Mouse (Mus musculus): ENCODE measurements around the gene Il7r. TPM values are rescaled to one million over a fixed set of nuclear protein-coding genes. Genes with fewer than 3 reads are reported as not detected.

Gene Il7r
- polyA plus RNA-seq, 1 experiment from 2014 or later: 0.24 TPM

DNA sequence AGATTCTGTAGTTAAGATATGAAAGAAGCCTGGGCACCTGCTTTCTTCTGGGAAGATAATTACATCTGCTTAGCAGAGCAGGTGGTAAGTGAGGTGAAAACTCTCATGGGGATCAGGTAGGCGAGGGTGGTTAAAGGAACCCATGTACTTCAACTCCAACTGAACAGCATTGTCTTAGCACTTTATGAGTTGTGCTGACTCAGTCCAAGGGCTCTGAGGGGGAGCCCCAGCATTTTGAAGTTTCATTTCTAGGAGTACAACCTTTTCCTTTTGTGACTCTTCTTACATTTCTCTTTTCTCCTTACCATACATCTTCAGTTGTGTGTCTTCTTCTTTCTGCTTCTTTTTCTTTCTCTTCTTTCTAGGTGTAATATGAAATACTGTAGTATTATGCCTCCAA lies 5.2 kb upstream of the Il7r start:
- no peak overlapping the region for H3K9ac ChIP-seq (replicated peaks; ENCODE audit: low read length)
- H3K4me1 ChIP-seq (ENCODE audit: insufficient read depth, low read length): no peaks in the 10 kb centered on the region
- H3K36me3 ChIP-seq (ENCODE audit: insufficient read depth, low read length): no peaks in the 10 kb centered on the region
- 87% methylated on average over 1 of the region's 1 CpGs for WGBS
- H3K27ac ChIP-seq (ENCODE audit: low read length): no peak overlapping the region
- H3K4me3 ChIP-seq (ENCODE audit: low read length): no peak overlapping the region
- ATAC-seq (ENCODE audit: low FRiP score, low TSS enrichment): no peak
- no peaks in the 10 kb centered on the region for H3K9me3 ChIP-seq (ENCODE audit: low read length)
- no peak overlapping the region for H3K4me2 ChIP-seq (replicated peaks; ENCODE audit: low read depth, low read length)
- H3K27me3 ChIP-seq (ENCODE audit: insufficient read depth, low read length): no peaks in the 10 kb centered on the region

DNA sequence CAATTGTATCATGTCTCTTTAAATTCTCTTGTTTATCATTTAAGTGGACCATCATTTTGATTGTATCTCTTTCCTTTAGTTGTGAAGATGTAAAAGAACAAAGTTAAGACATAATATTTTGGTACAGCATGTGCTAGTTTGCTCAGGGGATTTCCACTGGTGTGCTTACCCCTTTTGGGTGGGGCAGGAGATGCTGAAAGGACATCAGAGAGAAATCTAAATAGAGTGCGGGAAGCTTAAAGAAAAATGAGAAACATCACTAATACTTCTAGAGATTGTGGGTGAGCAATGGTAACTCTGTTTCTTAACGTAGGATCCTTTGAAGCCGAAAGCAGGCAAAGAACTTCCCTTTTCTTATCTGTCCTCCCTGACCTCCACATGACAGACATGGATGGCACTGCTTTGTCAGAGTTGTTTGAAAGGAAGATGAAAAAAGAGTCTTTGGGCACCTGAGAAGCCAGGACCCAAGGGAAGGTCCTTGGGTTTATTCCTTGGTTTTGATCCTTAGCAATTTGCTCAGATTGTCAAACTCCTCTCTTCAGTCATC lies 3.5 kb upstream of the Il7r start:
- no peak for ATAC-seq (ENCODE audit: low FRiP score, low TSS enrichment)

DNA sequence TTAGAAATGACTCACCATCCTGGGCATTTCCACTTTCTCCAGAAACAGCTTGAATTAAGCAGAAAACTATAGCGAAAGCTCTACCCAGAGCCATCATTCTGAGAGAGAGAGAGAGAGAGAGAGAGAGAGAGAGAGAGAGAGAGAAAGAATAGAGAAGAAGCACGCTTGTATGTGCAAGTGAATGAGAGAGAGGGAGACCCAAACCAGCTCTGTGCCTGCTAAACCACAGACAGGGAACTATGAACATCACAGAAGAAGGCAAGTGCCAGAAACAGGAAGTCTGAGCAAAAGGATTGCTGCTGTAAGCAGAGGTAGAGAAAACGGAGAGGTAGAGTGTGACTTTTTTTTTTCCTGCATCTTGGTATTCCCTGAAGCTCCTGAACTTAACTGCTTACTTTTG lies 330 bp downstream of the Il7r start:
- Histone ChIP-seq H3K4me2 (replicated peaks; ENCODE audit: low read depth, low read length) (no peak overlapping the region), H3K27ac (ENCODE audit: low read length) (no peak overlapping the region), H3K36me3 (ENCODE audit: insufficient read depth, low read length) (no peaks in the 10 kb centered on the region), H3K4me1 (ENCODE audit: insufficient read depth, low read length) (no peaks in the 10 kb centered on the region), H3K9me3 (ENCODE audit: low read length) (no peaks in the 10 kb centered on the region), H3K9ac (replicated peaks; ENCODE audit: low read length) (no peak overlapping the region), H3K4me3 (ENCODE audit: low read length) (no peak overlapping the region), H3K27me3 (ENCODE audit: insufficient read depth, low read length) (no peaks in the 10 kb centered on the region)
- no peak for ATAC-seq (ENCODE audit: low FRiP score, low TSS enrichment)
- WGBS: 74% methylated on average over 3 of the region's 3 CpGs

More for the DNA sequence above, 3.5 kb upstream of the Il7r start:
- Histone ChIP-seq H3K9ac (replicated peaks; ENCODE audit: low read length) (no peak overlapping the region), H3K36me3 (ENCODE audit: insufficient read depth, low read length) (no peaks in the 10 kb centered on the region), H3K4me2 (replicated peaks; ENCODE audit: low read depth, low read length) (no peak overlapping the region), H3K9me3 (ENCODE audit: low read length) (no peaks in the 10 kb centered on the region), H3K27ac (ENCODE audit: low read length) (no peak overlapping the region), H3K4me3 (ENCODE audit: low read length) (no peak overlapping the region), H3K27me3 (ENCODE audit: insufficient read depth, low read length) (no peaks in the 10 kb centered on the region), H3K4me1 (ENCODE audit: insufficient read depth, low read length) (no peaks in the 10 kb centered on the region)
- 80% methylated on average over 3 of the region's 3 CpGs for WGBS

DNA sequence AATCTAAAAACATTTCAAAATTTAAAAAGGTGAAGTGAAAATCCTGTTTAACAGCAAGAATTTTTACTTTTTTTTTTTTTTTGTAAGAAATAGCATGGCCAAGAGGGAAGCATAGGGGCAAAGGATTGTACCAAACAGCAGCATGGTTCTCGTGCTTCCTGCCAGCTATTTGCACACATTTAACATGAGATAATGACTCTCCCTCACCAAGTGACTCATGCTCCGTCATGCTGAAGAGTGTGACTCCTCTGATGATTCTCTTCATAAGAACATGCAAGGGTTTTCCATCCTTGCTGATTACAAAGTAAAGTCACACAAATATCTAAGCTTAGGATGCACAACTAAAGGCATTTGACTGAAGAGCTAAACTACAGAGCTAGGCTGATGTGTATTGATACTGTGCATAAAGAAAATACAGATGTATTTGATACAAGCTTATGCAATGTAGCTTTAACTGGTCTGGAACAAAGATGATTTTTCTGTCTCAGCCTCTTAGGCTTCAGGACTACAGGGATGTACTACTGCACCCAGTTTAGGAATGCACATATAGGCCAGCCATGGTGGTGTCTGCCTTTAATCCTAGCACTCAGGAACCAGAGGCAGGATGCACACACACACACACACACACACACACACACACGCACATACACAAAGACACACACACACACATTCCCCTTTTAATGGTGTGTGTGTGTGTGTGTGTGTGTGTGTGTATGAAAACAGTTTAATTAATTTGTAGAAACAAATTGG lies 1.6 kb downstream of the Il7r start:
- no peaks in the 10 kb centered on the region for H3K27me3 ChIP-seq (ENCODE audit: insufficient read depth, low read length)
- no peak overlapping the region for H3K9ac ChIP-seq (replicated peaks; ENCODE audit: low read length)
- H3K27ac ChIP-seq (ENCODE audit: low read length): no peak overlapping the region
- ATAC-seq (ENCODE audit: low FRiP score, low TSS enrichment): no peak
- no peaks in the 10 kb centered on the region for H3K4me1 ChIP-seq (ENCODE audit: insufficient read depth, low read length)
- WGBS: 79% methylated on average over 3 of the region's 3 CpGs
- H3K4me2 ChIP-seq (replicated peaks; ENCODE audit: low read depth, low read length): no peak overlapping the region
- H3K36me3 ChIP-seq (ENCODE audit: insufficient read depth, low read length): no peaks in the 10 kb centered on the region
- no peaks in the 10 kb centered on the region for H3K9me3 ChIP-seq (ENCODE audit: low read length)
- no peak overlapping the region for H3K4me3 ChIP-seq (ENCODE audit: low read length)

DNA sequence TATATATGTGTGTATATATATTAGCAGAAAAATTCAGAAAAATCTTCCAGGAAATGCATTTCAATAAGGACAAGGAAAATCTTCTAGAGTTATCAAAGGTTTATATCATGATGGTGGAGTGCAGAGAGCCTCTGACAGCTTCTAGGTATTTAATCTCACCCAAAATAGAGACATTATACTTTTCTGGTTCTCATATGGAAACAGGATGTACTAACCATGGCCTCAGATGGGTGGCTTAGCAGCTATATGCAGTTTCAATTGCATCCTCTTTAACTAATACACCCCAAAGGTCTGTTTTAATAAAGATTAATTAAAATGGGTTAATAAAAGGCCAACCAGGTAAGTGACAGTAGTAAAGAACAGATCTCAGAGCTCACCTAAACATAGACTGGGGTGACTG lies 3.6 kb downstream of the Il7r start:
- ATAC-seq (ENCODE audit: low FRiP score, low TSS enrichment): no peak
- Histone ChIP-seq H3K27ac (ENCODE audit: low read length) (no peak overlapping the region), H3K4me3 (ENCODE audit: low read length) (no peak overlapping the region), H3K9me3 (ENCODE audit: low read length) (no peaks in the 10 kb centered on the region), H3K9ac (replicated peaks; ENCODE audit: low read length) (no peak overlapping the region), H3K36me3 (ENCODE audit: insufficient read depth, low read length) (no peaks in the 10 kb centered on the region), H3K4me2 (replicated peaks; ENCODE audit: low read depth, low read length) (no peak overlapping the region), H3K27me3 (ENCODE audit: insufficient read depth, low read length) (no peaks in the 10 kb centered on the region), H3K4me1 (ENCODE audit: insufficient read depth, low read length) (no peaks in the 10 kb centered on the region)

DNA sequence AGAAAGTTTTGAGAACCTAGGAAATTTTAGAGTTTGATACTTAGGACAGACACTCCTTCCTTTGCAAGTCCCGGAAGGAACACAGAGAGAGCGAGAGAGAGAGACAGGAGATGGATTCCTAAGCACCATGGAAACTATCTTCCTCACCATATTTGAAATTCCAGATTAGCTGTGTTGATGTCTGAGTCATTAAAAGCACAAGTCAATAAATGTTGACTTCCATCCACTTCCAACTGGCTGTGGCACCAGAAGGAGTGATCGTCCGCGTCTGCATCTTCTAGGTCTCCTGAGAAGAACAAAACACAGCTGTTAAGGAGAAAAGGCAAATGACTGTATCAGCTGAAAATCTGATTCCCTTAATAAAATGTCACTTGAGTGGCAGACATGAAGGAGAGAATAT lies 5.1 kb downstream of the Il7r start:
- no peak overlapping the region for H3K27ac ChIP-seq (ENCODE audit: low read length)
- ATAC-seq (ENCODE audit: low FRiP score, low TSS enrichment): no peak
- 82% methylated on average over 5 of the region's 5 CpGs for WGBS
- no peak overlapping the region for H3K9ac ChIP-seq (replicated peaks; ENCODE audit: low read length)
- no peak overlapping the region for H3K4me3 ChIP-seq (ENCODE audit: low read length)
- no peaks in the 10 kb centered on the region for H3K27me3 ChIP-seq (ENCODE audit: insufficient read depth, low read length)
- no peaks in the 10 kb centered on the region for H3K9me3 ChIP-seq (ENCODE audit: low read length)
- H3K4me1 ChIP-seq (ENCODE audit: insufficient read depth, low read length): no peaks in the 10 kb centered on the region
- H3K36me3 ChIP-seq (ENCODE audit: insufficient read depth, low read length): no peaks in the 10 kb centered on the region
- no peak overlapping the region for H3K4me2 ChIP-seq (replicated peaks; ENCODE audit: low read depth, low read length)

DNA sequence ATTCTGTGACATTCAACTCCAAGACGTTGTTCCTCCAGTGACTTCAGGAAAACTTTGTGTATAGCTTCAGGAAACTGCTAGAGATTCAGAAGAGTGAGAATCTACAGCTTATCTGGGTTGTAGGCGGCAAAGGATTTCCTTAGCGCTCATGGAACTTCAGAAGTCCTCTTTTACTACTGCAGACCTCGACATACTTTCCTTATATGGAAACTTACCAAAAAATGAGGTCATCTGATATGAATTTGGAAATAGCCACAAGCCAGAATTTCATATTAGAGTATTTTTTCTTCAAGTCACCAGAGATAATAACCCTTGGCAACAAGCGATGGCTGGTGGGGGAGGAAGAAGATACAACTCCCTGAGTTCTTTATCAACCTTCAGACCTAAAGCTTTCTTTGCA lies 6.0 kb downstream of the Il7r start:
- Histone ChIP-seq H3K9me3 (ENCODE audit: low read length) (no peaks in the 10 kb centered on the region), H3K27ac (ENCODE audit: low read length) (no peak overlapping the region), H3K4me3 (ENCODE audit: low read length) (no peak overlapping the region), H3K36me3 (ENCODE audit: insufficient read depth, low read length) (no peaks in the 10 kb centered on the region), H3K9ac (replicated peaks; ENCODE audit: low read length) (no peak overlapping the region), H3K27me3 (ENCODE audit: insufficient read depth, low read length) (no peaks in the 10 kb centered on the region), H3K4me1 (ENCODE audit: insufficient read depth, low read length) (no peaks in the 10 kb centered on the region), H3K4me2 (replicated peaks; ENCODE audit: low read depth, low read length) (no peak overlapping the region)
- ATAC-seq (ENCODE audit: low FRiP score, low TSS enrichment): no peak
- WGBS: 72% methylated on average over 5 of the region's 5 CpGs

DNA sequence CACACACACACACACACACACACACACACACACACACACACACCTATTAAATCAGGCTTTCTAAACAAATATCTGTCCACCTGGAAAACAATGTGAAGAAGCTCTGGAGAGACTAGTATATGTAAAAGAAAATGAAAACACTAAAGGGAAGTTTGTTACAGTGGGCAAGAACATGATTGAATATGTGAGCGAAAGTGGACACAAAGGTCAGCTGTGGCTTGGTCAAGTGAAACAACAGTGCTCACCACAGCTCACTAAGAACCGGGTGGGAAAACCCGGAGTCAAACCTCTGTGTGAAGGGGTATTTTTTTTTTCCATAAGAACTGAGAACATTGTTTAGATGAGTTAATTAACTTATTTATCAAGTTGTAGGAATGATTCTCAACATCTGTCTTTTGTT lies 6.9 kb downstream of the Il7r start:
- Histone ChIP-seq H3K4me1 (ENCODE audit: insufficient read depth, low read length) (no peaks in the 10 kb centered on the region), H3K4me3 (ENCODE audit: low read length) (no peak overlapping the region), H3K27me3 (ENCODE audit: insufficient read depth, low read length) (no peaks in the 10 kb centered on the region), H3K36me3 (ENCODE audit: insufficient read depth, low read length) (no peaks in the 10 kb centered on the region), H3K9ac (replicated peaks; ENCODE audit: low read length) (no peak overlapping the region), H3K4me2 (replicated peaks; ENCODE audit: low read depth, low read length) (no peak overlapping the region), H3K9me3 (ENCODE audit: low read length) (no peaks in the 10 kb centered on the region), H3K27ac (ENCODE audit: low read length) (no peak overlapping the region)
- 60% methylated on average over 3 of the region's 3 CpGs for WGBS
- no peak for ATAC-seq (ENCODE audit: low FRiP score, low TSS enrichment)

DNA sequence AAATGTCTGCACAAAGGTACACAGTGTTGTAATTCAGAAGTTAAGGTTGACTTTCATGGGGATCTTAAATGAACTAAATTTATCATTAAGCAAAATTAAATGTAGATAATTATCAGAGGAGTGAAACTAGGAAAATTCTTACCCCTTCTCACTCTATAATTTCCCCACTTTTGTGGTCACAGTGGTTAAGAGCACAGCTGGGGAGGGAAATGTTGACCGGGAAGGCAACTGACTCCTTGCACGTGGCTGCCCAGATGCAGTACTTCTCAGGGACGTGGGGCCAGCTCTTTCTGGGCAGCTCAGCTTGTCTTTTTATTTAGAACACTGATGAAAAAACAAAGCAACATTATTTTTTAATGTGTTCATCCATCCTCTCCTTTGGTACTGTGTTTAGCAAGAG lies 37.9 kb downstream of the Il7r start:
- H3K9ac ChIP-seq (replicated peaks; ENCODE audit: low read length): no peak overlapping the region
- no peak for ATAC-seq (ENCODE audit: low FRiP score, low TSS enrichment)
- 73% methylated on average over 3 of the region's 3 CpGs for WGBS
- no peaks in the 10 kb centered on the region for H3K27me3 ChIP-seq (ENCODE audit: insufficient read depth, low read length)
- H3K4me3 ChIP-seq (ENCODE audit: low read length): no peak overlapping the region
- H3K4me1 ChIP-seq (ENCODE audit: insufficient read depth, low read length): no peaks in the 10 kb centered on the region
- H3K36me3 ChIP-seq (ENCODE audit: insufficient read depth, low read length): no peaks in the 10 kb centered on the region
- H3K4me2 ChIP-seq (replicated peaks; ENCODE audit: low read depth, low read length): no peak overlapping the region
- H3K27ac ChIP-seq (ENCODE audit: low read length): no peak overlapping the region
- no peaks in the 10 kb centered on the region for H3K9me3 ChIP-seq (ENCODE audit: low read length)

DNA sequence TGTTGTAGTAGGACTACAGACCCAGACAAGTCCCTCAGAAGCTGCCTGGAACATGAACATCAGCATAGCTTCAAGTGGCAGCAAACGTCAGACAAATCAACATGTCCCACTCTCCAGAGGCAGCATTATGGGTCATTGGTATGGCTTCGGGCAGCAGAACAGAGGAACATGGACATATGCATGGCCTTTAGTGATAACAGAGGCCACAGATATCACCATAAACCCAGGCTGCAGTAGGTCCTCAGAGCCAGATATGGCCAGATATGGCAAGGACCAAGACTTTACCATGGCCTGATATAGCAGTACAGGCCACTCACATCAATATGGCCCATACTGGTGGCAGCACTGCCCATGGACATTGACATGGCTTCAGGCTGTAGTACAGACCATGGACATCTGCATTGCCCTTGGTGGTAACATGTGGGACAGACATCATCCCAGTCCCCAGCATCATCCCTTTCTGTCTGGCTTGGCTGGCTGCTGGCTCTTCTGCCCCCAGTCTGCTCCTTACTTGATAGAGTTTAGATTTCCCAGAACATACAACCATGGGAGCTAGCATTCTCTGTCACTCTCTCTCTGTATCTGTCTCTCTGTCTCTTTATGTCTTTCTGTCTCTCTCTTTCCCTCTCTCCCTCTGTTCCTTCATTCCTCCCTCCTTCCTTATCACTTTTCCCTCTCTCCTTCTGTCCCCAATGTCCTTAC lies 40.4 kb downstream of the Il7r start:
- H3K4me1 ChIP-seq (ENCODE audit: insufficient read depth, low read length): no peaks in the 10 kb centered on the region
- no peaks in the 10 kb centered on the region for H3K27me3 ChIP-seq (ENCODE audit: insufficient read depth, low read length)
- WGBS: 92% methylated on average over 2 of the region's 2 CpGs
- H3K4me2 ChIP-seq (replicated peaks; ENCODE audit: low read depth, low read length): no peak overlapping the region
- no peaks in the 10 kb centered on the region for H3K9me3 ChIP-seq (ENCODE audit: low read length)
- no peak overlapping the region for H3K27ac ChIP-seq (ENCODE audit: low read length)
- no peak overlapping the region for H3K9ac ChIP-seq (replicated peaks; ENCODE audit: low read length)
- ATAC-seq (ENCODE audit: low FRiP score, low TSS enrichment): no peak
- no peaks in the 10 kb centered on the region for H3K36me3 ChIP-seq (ENCODE audit: insufficient read depth, low read length)
- no peak overlapping the region for H3K4me3 ChIP-seq (ENCODE audit: low read length)
